Mouse (Mus musculus) embryonic stem cell, embryonic (primary cell): ENCODE results near the gene Grm1.
"Not testable (repeated sequence)": the region's sequence is repeated elsewhere in the genome, so short reads cannot be mapped to it uniquely, and the experiment has no call there.

Experiments used
- CTCF ChIA-PET, 4 experiments: fragments of 300-600 bp in 2 of 4; fragments of 350-600 bp in 2 of 4; sonication (Branson Sonifier 250); formaldehyde crosslinking; loops; one replicate each; lab custom pipeline; 2022; ENCODE audit warnings: inconsistent platforms in 2 of 4; lab: Charles Lee
- POLR2A ChIA-PET, 4 experiments: fragments of 300-600 bp in 2 of 4; fragments of 350-600 bp in 2 of 4; sonication (Branson Sonifier 250); formaldehyde crosslinking; loops; one replicate each; lab custom pipeline; 2022; ENCODE audit warnings: antibody characterized with exemption in 4 of 4, inconsistent platforms in 1 of 4; lab: Charles Lee

Gene Grm1

DNA sequence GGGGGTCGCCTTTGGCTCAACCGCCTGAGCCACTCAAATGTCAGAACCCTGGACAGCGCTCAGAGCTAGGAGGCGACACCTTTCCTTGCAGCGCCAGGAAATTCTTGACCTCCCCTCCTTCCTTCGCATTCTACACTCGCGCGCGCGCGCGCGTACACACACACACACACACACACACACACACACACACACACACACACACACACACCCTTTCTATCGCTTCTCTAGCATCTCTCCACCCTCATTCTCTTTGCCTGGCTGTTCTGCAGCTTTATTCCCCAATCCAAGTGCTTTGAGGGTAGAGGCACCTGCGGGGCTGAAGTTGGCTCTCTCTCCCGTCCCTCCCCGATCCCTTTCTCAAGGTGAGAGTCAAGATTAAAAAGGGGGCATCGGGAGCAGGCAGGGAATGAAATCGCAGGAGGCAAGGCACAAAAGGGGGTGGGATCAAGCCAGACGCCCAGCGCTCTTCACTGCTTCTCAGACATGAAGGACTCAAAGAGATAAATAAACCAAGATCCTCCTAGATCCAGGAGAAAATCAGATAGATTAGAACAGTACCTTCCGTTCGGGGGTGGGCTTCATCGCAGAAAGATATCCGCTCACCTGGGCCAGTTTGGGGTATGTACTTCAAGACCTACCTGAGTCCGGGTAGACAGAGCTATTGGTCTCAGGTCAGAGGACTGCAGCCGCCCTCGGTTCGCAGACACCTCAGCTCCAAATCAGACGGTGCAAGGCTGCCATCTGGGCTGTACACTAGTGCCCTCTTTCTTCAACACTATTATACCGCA lies at the start of gene Grm1:
Gene Grm1, minus strand, starts transcription at position 746 of the 788 bp plus-strand sequence.
- ChIA-PET CTCF (interaction anchor here in 3 of 4 experiments (0.6 to 0.7 kb wide), 3 partner anchors 29 to 1511 kb away, joined by 5 to 14 read pairs (median 7); no protein-coding TSS in a partner anchor), POLR2A (interaction anchor here in 2 of 4 experiments (0.6 to 1.4 kb wide), 7 partner anchors 14 to 1210 kb away, joined by 3 to 7 read pairs (median 3); no protein-coding TSS in a partner anchor)

- CTCF ChIA-PET, result no interaction called here
- POLR2A ChIA-PET, result interaction anchor here in 2 of 4 experiments (0.6 to 0.8 kb wide), 2 partner anchors 12 to 14 kb away, joined by 3 read pairs; no protein-coding TSS in a partner anchor
Observed at GRCm38 (mm10) chr10:11121781-11122180, 39.6 kb upstream of the Grm1 start.

DNA sequence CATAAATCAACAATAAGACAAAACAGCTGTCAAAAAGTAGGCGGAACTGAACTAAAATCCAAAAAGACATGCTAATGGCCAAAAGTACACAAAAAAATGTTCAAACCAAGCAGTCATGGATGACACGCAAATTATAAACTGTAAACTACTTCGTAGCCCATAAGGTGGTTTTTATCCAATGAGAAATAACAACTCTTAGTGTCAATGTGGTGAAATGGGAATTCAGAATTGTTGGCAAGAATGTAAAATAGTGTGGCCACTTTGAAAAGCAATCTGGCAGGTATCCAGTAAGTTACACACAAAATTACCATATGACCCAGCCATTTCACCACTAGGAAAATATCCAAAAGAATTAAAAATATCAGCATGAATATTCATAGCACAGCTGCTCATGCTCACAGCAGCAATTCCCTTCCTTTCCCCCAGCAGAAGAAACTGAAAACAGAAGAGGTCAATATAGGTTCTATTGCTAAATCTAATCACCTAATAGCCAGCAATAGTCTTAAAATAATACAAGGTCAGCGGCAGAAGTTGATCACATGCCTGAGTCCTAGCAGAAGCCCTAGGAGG lies 16.4 kb upstream of the Grm1 start:
- ChIA-PET CTCF (no interaction called here), POLR2A (no interaction called here)

DNA sequence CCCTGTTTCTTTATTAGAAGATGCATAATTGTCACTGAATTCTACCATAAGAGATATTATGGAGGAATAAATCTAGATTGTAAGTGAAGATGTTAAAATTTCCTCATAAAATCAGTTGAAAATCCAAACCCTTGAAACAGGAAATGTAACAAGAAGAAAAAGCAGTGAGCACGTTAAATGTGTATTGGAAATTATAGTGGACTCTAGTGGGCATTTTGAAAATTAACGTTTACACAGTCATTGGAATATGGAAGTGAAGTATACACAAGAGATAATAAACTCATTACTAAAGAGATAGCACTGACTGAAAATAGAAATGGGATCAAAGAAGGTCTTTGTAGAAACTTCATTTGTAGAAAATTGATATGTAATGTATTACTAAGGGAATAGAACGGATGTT lies 4.2 kb upstream of the Grm1 start:
- ChIA-PET CTCF (no interaction called here), POLR2A (no interaction called here)

DNA sequence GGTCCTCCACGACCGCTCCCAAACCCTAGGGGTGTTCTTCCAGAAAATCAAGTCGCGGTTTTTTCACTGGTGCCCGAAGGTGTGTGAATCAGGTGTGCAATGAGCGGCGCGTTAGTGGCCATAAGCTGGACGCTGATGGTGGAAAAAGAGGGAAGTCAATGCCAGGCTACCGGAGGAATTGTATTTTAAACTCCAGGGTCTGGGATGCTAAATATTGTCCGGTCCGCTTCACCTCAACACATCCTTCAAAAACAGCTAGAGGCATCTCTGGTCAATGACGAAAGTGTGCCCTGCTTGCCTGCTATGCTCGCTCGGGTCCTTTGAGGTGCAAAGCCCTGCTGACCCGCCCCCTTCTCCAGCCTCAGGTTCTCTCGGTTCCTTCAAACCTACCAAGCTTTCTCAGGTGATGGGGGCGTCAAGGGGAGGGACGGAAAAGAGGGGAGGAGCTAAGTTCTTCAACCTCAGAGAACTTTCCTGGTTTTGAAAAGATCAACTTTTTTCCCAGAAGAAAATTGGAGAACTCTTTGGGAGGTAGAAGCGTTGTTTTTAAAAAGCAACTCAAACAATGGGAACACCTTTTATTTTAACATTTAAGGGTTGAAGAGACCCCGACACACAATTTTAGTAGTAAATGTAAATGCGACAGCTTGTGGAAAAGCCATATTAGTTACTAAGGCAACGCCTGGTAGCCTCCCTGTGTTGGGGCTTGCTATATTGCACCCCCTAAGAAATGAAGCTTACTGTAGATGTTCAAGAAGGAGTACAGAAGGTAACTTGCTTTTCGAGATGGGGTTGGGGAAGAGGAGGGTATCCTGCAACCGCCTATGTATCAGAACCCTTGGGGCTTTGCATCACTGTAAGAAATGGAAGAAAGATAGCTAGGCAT lies 1.2 kb downstream of the Grm1 start:
- ChIA-PET POLR2A (interaction anchor here in 2 of 4 experiments (1.2 to 1.4 kb wide), 2 partner anchors 23 to 67 kb away, joined by 3 read pairs; no protein-coding TSS in a partner anchor), CTCF (interaction anchor here in 1 of 4 experiments (0.6 kb wide), 1 partner anchor 1510 kb away, joined by 5 read pairs; no protein-coding TSS in a partner anchor)

DNA sequence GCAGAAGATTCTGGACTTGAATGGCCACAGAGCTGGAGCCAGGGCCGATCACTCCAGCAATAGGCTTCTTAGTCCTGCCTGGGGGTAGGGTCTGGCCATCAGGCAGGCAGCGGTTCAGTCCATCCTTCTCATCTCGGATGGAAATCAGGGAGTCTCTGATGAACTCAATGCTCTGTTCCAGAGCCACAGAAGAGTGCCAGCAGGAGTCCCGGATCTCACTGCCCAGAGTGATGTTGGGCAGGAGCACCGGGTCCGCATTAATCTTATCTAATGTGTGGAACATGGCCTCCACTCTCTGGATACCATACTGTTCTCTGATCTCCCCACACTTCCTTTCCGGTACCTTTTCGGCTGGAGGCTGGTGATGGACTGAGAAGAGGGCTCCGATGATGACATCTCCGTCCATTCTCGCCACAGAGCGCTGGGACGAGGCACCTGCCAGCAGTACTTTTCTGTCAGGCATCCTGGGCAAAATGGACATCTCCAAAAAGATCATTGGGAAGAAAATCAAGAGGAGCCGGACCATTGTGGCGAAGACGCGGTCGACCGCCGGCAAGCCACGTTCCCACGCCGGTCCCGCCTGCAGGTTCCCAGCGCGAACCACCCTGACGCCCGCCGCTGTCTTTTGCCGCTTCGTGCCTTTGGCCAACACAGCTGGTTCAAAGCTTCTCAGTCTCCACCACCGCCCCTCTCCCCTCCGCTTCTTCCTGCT lies 2.0 kb downstream of the Grm1 start:
- POLR2A ChIA-PET, result interaction anchor here in 2 of 4 experiments (1.2 to 1.4 kb wide), 2 partner anchors 24 to 67 kb away, joined by 3 read pairs; no protein-coding TSS in a partner anchor

GRCm38 (mm10) chr10:11079506-11079905 lies 2.6 kb downstream of the Grm1 start:
- ChIA-PET POLR2A (no interaction called here), CTCF (no interaction called here)

More for the DNA sequence above, 2.0 kb downstream of the Grm1 start:
- CTCF ChIA-PET, result no interaction called here

- CTCF ChIA-PET, result no interaction called here
- POLR2A ChIA-PET, result interaction anchor here in 1 of 4 experiments (0.6 kb wide), 1 partner anchor 204 kb away, joined by 3 read pairs; no protein-coding TSS in a partner anchor
Observed at GRCm38 (mm10) chr10:11065136-11065535, 17.0 kb downstream of the Grm1 start.

GRCm38 (mm10) chr10:11061318-11062071 lies 20.7 kb downstream of the Grm1 start:
- ChIA-PET POLR2A (no interaction called here), CTCF (interaction anchor here in 1 of 4 experiments (0.6 kb wide), 1 partner anchor 62 kb away, joined by 4 read pairs; no protein-coding TSS in a partner anchor)

GRCm38 (mm10) chr10:11049361-11049760 lies 32.8 kb downstream of the Grm1 start:
- POLR2A ChIA-PET, result no interaction called here
- CTCF ChIA-PET, result no interaction called here

- POLR2A ChIA-PET, CTCF ChIA-PET: not testable (repeated sequence)
Observed at GRCm38 (mm10) chr10:11045421-11045820, 36.7 kb downstream of the Grm1 start.

GRCm38 (mm10) chr10:11044455-11045106 lies 37.6 kb downstream of the Grm1 start:
- POLR2A ChIA-PET, result no interaction called here

DNA sequence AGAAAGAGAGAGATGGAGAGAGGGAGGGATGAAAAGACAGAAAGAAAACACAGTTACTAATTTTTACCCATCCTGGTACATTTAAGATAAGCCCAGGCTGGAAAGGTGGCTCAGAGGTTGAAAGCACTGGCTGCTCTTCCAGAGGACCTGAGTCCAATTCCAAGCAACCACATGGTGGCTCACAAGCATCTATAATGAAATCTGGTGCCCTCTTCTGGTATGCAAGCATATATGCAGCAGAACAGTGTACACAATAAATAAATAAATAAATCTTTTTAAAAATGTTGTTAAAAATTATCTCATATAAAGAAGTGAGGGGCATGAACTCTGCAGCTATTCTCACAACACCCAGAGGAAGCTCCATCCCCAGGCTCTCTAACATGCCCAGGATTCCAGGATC lies 42.8 kb downstream of the Grm1 start:
- POLR2A ChIA-PET, result no interaction called here
- CTCF ChIA-PET, result no interaction called here

More at GRCm38 (mm10) chr10:11044455-11045106, 37.6 kb downstream of the Grm1 start:
- CTCF ChIA-PET, result no interaction called here

- POLR2A ChIA-PET, result no interaction called here
- CTCF ChIA-PET, result no interaction called here
Observed at GRCm38 (mm10) chr10:11032221-11032620, 49.9 kb downstream of the Grm1 start.

GRCm38 (mm10) chr10:11025764-11026518 lies 56.2 kb downstream of the Grm1 start:
- POLR2A ChIA-PET, result no interaction called here
- CTCF ChIA-PET, result no interaction called here

- ChIA-PET CTCF (no interaction called here), POLR2A (no interaction called here)
Observed at GRCm38 (mm10) chr10:11018970-11019531, 63.1 kb downstream of the Grm1 start.
